Mouse (Mus musculus): ENCODE measurements around the gene Rxrb.
A peak's percentile ranks its signal among the peaks of the same experiment; 100 is the strongest.

GRCm38 (mm10) chr17:34034064-34034463 is 2.5 kb downstream of the Rxrb start:
- TF ChIP-seq CTCF (IDR thresholded peaks at IDR 0.05) (peak; percentile 81), EP300 (IDR thresholded peaks at IDR 0.05) (no peak)

Measured in lung, postnatal 0 days (tissue).